Mouse (Mus musculus) hindbrain, embryonic 10.5 days (tissue): ENCODE results near the gene Wipi1. TPM values are rescaled to one million over a fixed set of nuclear protein-coding genes. Genes with fewer than 3 reads are reported as not detected.
A peak's percentile ranks its signal among the peaks of the same experiment; 100 is the strongest.
"Not testable (repeated sequence)": the region's sequence is repeated elsewhere in the genome, so short reads cannot be mapped to it uniquely, and the experiment has no call there.

Experiments
- DNase-seq: peaks from one replicate; pipeline ENCODE4 v3.0.0-alpha.2; 2017; ENCODE audit warnings: low spot score
- H3K27ac ChIP-seq: fragments of 300-500 bp; sonication (generic); 2 replicates; pipeline ENCODE4 v1.5.1; 2016; ENCODE audit warnings: mild to moderate bottlenecking, moderate library complexity
- H3K27me3 ChIP-seq: fragments of 300-500 bp; sonication (generic); 2 replicates; pipeline ENCODE4 v1.6.1; 2016; ENCODE audit warnings: mild to moderate bottlenecking; ENCODE audit not compliant: poor library complexity, insufficient read depth, severe bottlenecking
- H3K36me3 ChIP-seq: fragments of 300-500 bp; sonication (generic); 2 replicates; pipeline ENCODE4 v1.6.1; 2016; ENCODE audit warnings: mild to moderate bottlenecking, moderate library complexity
- H3K4me1 ChIP-seq: fragments of 300-500 bp; sonication (generic); replicated peaks from 2 replicates; pipeline ENCODE4 v1.6.1; 2016; ENCODE audit warnings: mild to moderate bottlenecking
- H3K4me3 ChIP-seq: fragments of 300-500 bp; sonication (generic); 2 replicates; pipeline ENCODE4 v1.5.1; 2016; ENCODE audit warnings: mild to moderate bottlenecking, moderate library complexity
- H3K9me3 ChIP-seq: fragments of 300-500 bp; sonication (generic); 2 replicates; pipeline ENCODE4 v1.6.1; 2016; ENCODE audit warnings: mild to moderate bottlenecking, moderate library complexity
- WGBS: fragments of 180-500 bp; shearing (Covaris S2); methylation state at CpG from one replicate; pipeline ENCODE4 v1.1.7; 2016; 5-methylcytosine and 5-hydroxymethylcytosine counted together
- polyA plus RNA-seq: library from polyadenylated mRNA; unstranded; fragments of >200 nt; fragmentation: Nextera tagmentation; extraction: Ambion mirVana; gene quantifications from 2 replicates; pipeline ENCODE4 v1.2.1, GENCODE M21; 2016

Wipi1 gene
- polyA plus RNA-seq, 1 experiment from 2014 or later: 16.2 TPM

DNA sequence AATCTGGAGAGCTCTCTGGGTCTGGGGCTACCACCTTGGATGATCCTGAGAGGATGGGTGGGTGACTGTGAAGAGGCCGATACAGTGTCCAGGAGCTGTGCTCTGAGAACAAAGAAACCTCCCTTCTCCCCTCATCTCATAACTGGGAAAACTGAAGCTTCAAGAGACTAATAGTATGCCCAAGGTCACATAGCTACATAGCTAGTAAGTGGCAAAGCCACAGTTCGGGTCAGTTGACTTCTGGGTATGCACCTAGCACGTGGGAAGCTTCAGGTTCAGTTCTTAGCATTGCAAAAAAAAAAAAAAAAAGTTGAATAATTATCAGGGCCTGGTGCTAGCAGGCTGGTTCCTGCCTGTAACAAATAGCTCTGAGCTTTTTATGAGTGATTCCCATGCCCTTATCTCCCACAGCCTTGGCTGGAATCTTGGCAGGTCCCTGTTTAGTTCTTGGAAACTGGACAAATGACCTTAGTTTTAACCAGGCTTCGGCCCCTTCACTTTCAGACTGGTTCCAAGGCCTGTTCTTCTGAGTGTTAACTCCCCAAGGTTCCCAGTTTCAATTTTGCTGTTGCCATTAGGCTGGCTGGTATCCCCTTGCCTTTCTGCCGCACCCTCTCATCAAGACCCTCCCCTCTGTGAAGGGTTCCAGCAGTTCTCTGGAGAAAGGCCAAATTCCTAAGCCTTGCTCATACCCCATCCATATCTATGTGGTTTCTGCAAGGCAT lies 29.9 kb upstream of the Wipi1 start:
- H3K4me1 ChIP-seq: no peaks in the 10 kb centered on the region
- 81% methylated on average over 5 of the region's 5 CpGs for WGBS
- no peak overlapping the region for H3K27ac ChIP-seq
- no peaks in the 10 kb centered on the region for H3K9me3 ChIP-seq
- no peaks in the 10 kb centered on the region for H3K27me3 ChIP-seq
- DNase-seq: no peak
- H3K36me3 ChIP-seq: no peaks in the 10 kb centered on the region
- H3K4me3 ChIP-seq: no peak overlapping the region

DNA sequence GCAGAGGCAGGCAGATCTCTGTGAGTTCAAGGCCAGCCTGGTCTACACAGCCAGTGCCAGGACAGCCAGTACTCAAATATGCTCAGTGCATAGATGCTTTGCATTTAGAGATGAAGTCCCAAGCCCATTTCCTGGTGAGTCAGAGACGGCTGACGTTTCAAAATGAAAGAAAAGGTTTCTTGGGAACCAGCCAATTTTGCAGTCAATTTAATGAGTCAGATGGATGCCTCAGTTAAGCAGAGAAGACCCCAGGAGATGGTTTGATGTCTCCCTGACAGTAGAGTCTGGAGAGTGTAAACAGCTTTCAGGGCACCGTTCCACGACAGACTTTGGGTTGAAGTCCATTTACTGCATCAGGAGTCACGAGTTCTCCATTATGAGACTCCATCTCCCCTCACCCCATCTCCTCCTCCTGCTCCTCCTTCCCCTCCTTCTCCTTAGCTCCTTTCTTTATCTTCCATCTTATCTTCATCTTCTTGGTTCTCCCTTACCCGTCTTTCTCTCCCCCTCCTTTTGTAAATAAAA lies 24.2 kb upstream of the Wipi1 start:
- Histone ChIP-seq H3K9me3 (no peaks in the 10 kb centered on the region), H3K4me3 (no peak overlapping the region), H3K36me3 (no peaks in the 10 kb centered on the region), H3K27me3 (no peaks in the 10 kb centered on the region), H3K4me1 (no peaks in the 10 kb centered on the region), H3K27ac (no peak overlapping the region)
- no peak for DNase-seq
- 86% methylated on average over 6 of the region's 6 CpGs for WGBS

DNA sequence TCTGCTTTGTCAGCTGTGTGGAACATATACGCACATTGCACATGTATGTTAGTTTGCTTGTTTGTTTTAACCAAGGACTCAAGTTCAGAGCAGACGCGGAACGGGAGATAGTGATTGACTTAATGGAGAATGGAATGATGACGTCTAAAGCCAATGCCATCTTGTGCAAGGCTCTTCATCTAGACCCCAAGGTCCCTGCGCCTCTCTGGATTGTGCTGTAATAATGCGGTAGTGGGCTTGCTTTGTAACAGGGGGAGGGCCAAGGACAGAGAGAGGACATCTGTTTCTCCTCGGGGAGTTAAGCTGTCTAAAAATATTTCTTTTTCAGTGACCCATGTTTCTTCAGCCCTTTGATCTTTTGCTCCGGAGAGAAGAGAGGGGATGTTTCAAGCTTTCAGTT lies 23.2 kb upstream of the Wipi1 start:
- H3K9me3 ChIP-seq: no peaks in the 10 kb centered on the region
- no peak overlapping the region for H3K4me3 ChIP-seq
- H3K27ac ChIP-seq: no peak overlapping the region
- no peaks in the 10 kb centered on the region for H3K4me1 ChIP-seq
- H3K36me3 ChIP-seq: no peaks in the 10 kb centered on the region
- 74% methylated on average over 9 of the region's 9 CpGs for WGBS
- no peaks in the 10 kb centered on the region for H3K27me3 ChIP-seq
- no peak for DNase-seq

DNA sequence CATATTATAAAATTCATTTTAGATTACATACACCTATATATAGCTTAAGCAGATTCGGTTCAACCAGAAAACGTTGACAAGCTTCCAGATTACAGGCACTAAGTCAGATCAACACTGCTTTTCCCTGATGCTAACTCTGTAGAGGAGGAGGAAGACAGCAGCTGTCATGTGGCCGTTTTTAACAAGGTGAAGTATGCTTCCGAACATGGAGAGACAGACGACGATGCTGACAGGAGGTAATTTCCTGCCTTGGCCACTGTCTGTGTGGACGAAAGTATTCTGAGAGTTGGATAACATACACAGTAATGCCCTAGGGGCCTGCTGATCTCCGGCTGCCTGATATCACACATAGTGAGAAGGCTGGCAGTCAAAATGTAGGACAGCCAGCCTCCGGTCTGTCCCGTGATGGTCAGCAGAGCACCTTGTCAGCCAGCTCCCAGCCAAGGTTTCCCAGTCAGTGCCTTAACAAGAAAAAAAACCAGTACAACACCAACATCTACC lies 17.3 kb upstream of the Wipi1 start:
- no peak overlapping the region for H3K4me3 ChIP-seq
- no peaks in the 10 kb centered on the region for H3K27me3 ChIP-seq
- no peak for DNase-seq
- H3K4me1 ChIP-seq: no peaks in the 10 kb centered on the region
- H3K27ac ChIP-seq: no peak overlapping the region
- 73% methylated on average over 10 of the region's 10 CpGs for WGBS
- H3K36me3 ChIP-seq: no peaks in the 10 kb centered on the region
- H3K9me3 ChIP-seq: no peaks in the 10 kb centered on the region

DNA sequence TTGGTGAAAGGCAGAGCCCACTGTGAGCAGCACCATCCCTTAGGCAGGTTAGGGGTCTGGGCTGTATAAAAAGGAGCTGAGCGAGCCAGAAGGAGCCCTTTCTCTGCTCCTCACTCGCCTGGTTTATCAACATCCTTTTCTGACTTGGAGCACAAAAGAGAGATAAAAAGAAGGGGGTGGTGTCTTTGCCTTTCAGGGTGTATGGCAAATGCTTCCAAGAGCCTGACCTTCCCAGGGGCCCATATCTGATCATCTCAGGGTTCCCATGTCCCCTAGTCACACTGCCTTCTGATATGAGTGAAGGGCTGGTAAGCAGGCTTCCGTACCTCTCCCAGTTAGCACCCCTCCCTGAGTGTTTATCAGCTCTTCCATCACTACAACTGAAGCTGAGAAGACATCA lies 16.3 kb upstream of the Wipi1 start:
- Histone ChIP-seq H3K4me3 (no peak overlapping the region), H3K4me1 (no peaks in the 10 kb centered on the region), H3K9me3 (no peaks in the 10 kb centered on the region), H3K36me3 (no peaks in the 10 kb centered on the region), H3K27me3 (no peaks in the 10 kb centered on the region), H3K27ac (no peak overlapping the region)
- WGBS: 89% methylated on average over 3 of the region's 3 CpGs
- no peak for DNase-seq

DNA sequence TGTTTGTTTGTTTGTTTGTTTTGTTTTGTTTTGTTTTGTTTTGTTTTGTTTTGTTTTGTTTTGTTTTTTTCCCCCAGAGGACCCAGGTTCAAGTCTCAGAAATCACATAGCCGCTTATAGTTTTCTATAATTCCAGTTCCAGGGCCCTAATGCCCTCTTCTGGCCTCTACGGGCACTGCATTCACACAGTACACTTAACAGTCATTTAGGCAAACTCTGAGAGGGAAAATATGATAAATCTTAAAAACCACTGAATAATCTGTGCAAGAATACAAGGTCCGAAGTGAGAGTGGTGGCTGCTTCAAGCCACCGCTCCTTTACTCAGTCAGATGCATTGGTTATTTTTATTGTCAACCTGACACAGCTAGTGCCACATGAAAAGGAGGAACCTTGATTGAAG lies 15.9 kb upstream of the Wipi1 start:
- Histone ChIP-seq H3K27me3 (no peaks in the 10 kb centered on the region), H3K27ac (no peak overlapping the region), H3K9me3 (no peaks in the 10 kb centered on the region), H3K4me1 (peaks cover under 1% of the 10 kb centered on the region; the same call in 1 of the 2 replicates), H3K36me3 (no peaks in the 10 kb centered on the region), H3K4me3 (no peak overlapping the region)
- 92% methylated on average over 4 of the region's 4 CpGs for WGBS
- DNase-seq: no peak

DNA sequence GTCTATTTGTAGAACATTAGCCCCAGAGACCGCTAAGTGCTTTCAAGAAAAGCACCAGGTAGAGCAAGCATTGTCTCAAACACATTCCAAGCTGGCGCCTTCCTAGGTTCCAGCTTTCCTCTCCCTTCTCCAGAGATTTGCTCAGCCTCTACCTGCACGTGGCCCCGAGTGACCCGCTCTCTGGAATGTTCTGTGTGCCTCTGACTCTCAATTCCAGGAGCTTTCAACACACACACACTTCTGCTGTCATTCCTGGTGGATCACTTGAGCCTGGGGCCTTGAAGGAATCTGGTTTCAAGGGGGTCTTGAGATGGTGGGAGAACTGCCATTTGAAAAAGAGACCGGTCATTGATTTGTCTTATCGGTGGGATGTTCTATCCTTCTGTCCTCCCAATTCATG lies 11.5 kb upstream of the Wipi1 start:
- no peaks in the 10 kb centered on the region for H3K9me3 ChIP-seq
- WGBS: 88% methylated on average over 7 of the region's 7 CpGs
- no peak overlapping the region for H3K4me3 ChIP-seq
- no peak for DNase-seq
- H3K4me1 ChIP-seq: peaks cover 6% of the 10 kb centered on the region; the same call in 1 of the 2 replicates
- no peak overlapping the region for H3K27ac ChIP-seq
- no peaks in the 10 kb centered on the region for H3K27me3 ChIP-seq
- H3K36me3 ChIP-seq: no peaks in the 10 kb centered on the region

DNA sequence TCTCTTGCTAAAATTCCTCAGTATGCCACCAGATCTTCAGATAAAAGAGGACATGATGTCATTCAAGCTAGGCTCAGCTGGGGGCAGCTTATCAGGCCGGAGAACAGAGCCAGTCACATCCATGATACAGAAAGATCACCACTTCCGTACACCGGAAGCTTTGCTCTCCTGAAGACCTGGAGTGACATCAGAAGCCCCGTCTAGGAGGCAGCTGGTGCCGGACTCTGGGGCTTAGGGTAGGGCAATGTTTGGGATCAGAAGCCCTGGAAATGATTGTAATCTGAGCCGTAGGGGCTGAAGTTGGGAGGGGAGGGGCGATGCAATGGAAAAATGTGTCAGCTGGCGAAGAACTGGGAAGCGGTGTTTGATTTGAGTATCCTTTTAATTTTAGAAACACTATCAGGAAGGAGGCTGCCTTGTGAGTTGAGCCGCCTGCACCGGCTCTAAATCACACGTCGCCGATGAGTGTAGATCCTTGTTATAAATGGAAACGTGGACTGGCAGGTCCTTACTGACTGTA lies 10.8 kb upstream of the Wipi1 start:
- H3K4me1 ChIP-seq: peaks cover 6% of the 10 kb centered on the region; the same call in 1 of the 2 replicates
- H3K9me3 ChIP-seq: no peaks in the 10 kb centered on the region
- 52% methylated on average over 15 of the region's 15 CpGs for WGBS
- H3K27ac ChIP-seq: no peak overlapping the region
- no peaks in the 10 kb centered on the region for H3K27me3 ChIP-seq
- DNase-seq: peak; percentile 9
- no peaks in the 10 kb centered on the region for H3K36me3 ChIP-seq
- no peak overlapping the region for H3K4me3 ChIP-seq

DNA sequence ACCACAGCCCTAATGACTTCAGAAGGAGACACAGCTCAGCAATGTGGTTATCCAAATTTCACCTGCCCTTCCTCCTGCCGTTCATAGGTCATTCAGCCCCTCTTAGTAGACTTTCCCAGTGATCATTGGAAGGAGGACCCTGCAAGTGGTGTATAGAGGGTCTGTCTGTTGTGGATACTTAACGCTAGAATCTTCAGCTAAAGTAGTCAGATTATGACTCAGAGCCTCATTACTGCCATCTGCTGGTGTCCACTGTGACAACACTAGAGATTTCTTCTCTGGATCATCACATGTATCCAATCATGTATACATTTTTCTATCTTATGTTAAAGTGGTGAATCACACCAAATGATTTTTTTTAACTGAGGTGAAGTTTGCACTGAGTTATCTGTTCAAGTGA lies 9.4 kb upstream of the Wipi1 start:
- H3K36me3 ChIP-seq: no peaks in the 10 kb centered on the region
- H3K4me3 ChIP-seq: no peak overlapping the region
- H3K9me3 ChIP-seq: no peaks in the 10 kb centered on the region
- WGBS: 32% methylated on average over 2 of the region's 2 CpGs
- DNase-seq: peak; percentile 49
- no peaks in the 10 kb centered on the region for H3K27me3 ChIP-seq
- no peak overlapping the region for H3K27ac ChIP-seq
- peaks cover 6% of the 10 kb centered on the region; the same call in 1 of the 2 replicates for H3K4me1 ChIP-seq

DNA sequence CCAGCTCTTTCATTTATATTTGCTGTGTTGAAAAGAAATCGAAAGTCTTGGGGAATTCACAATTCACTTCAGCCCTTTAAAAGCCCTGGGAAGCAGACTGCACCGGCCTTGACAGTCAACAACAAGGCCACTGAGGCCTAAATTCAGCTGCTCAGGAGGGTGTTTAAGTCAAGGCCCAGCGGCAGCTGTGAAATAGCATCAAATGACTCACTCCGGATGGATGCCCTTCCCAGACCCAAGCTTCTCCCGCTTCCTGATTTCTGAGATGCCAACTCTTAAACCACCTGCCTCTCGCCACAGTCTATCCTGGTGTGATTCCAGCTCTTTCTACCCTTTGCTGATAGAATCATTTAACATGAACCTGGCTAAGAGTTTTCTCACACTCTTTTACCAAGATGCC lies 8.6 kb upstream of the Wipi1 start:
- Histone ChIP-seq H3K27ac (no peak overlapping the region), H3K27me3 (no peaks in the 10 kb centered on the region), H3K36me3 (no peaks in the 10 kb centered on the region), H3K9me3 (no peaks in the 10 kb centered on the region), H3K4me1 (peaks cover 6% of the 10 kb centered on the region; the same call in 1 of the 2 replicates), H3K4me3 (no peak overlapping the region)
- WGBS: 82% methylated on average over 6 of the region's 6 CpGs
- DNase-seq: no peak

DNA sequence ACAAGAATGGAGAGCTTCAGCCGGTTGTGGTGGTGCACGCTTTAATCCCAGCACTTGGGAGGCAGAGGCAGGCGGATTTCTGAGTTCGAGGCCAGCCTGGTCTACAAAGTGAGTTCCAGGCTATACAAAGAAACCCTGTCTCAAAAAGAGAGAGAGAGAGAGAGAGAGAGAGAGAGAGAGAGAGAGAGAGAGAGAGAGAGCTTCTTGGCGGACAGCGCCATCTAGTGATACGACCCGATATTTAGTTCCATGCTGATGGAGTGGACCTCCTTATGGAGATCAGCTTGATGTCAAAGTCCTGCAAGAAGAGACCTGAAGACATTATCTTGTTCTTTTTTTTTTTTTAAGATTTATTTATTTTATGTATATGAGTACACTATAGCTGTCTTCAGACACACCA lies 7.3 kb upstream of the Wipi1 start:
- not testable (repeated sequence) for H3K4me1 ChIP-seq, H3K4me3 ChIP-seq, H3K27me3 ChIP-seq, H3K36me3 ChIP-seq, H3K9me3 ChIP-seq, H3K27ac ChIP-seq
- 34% methylated on average over 8 of the region's 8 CpGs for WGBS
- peak; percentile 42 for DNase-seq

DNA sequence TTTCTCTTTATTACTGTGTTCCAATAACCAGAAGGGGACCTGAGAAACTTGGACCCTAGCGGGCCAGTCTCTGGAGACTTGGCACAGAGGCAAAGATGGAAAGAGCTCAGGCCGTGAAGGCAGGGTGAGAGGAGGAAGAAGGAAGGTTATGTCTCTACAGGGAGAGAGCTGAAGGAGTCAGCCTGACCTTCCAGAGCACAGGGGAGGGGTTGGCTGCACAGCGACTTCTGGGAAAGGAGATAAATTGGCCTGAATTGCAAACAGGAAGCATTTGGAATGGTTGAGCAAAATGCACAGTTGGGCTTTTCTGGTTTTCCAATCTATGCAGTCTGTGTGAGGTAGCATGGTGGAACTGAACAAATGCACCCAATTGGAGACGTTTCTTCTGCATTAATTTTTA lies 5.0 kb upstream of the Wipi1 start:
- peaks cover 8% of the 10 kb centered on the region for H3K27me3 ChIP-seq
- no peak overlapping the region for H3K27ac ChIP-seq
- peaks cover 9% of the 10 kb centered on the region; the same call in 1 of the 2 replicates for H3K4me1 ChIP-seq
- no peak for DNase-seq
- WGBS: 73% methylated on average over 4 of the region's 4 CpGs
- H3K36me3 ChIP-seq: no peaks in the 10 kb centered on the region
- no peak overlapping the region for H3K4me3 ChIP-seq
- no peaks in the 10 kb centered on the region for H3K9me3 ChIP-seq

DNA sequence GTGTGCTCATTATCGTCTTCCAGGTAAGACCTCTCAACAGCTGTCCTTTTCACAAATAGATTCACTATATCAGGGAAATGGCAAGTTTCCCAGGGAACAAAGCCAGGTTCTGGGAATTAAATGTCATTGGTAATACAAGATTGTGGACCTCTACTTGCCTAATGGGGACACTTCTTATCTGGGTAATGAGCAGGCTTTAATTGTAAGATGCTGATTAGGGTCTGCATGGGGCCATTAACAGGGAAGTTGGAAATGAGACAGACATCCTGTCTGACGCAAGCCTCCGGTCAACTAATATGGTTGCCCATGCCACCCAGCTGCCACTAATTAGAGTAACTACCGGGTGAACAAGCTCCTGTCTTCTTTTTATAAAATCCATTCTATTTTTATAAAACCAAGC lies 4.6 kb upstream of the Wipi1 start:
- H3K9me3 ChIP-seq: no peaks in the 10 kb centered on the region
- H3K4me3 ChIP-seq: no peak overlapping the region
- no peak overlapping the region for H3K27ac ChIP-seq
- DNase-seq: no peak
- 83% methylated on average over 4 of the region's 4 CpGs for WGBS
- no peaks in the 10 kb centered on the region for H3K36me3 ChIP-seq
- H3K27me3 ChIP-seq: peaks cover 8% of the 10 kb centered on the region
- H3K4me1 ChIP-seq: peaks cover 11% of the 10 kb centered on the region; the same call in 1 of the 2 replicates
